Mouse (Mus musculus) liver, embryonic 16.5 days (tissue): ENCODE data around the gene Grin2b. TPM values are rescaled to one million over a fixed set of nuclear protein-coding genes. Genes with fewer than 3 reads are reported as not detected.
"Not testable (repeated sequence)": the region's sequence is repeated elsewhere in the genome, so short reads cannot be mapped to it uniquely, and the experiment has no call there.

ENCODE experiments used
- ATAC-seq: fragments of 200-750 bp; cut with Nextera tagmentation; 2 replicates; pipeline ENCODE4 v1.8.0; 2017; ENCODE audit warnings: low read depth, mild to moderate bottlenecking, moderate number of reproducible peaks, moderate library complexity
- H3K27ac ChIP-seq: fragments of 300-500 bp; sonication (generic); 2 replicates; pipeline ENCODE4 v1.5.1; 2014; ENCODE audit warnings: mild to moderate bottlenecking, low read length
- H3K27me3 ChIP-seq: fragments of 300-500 bp; sonication (generic); 2 replicates; pipeline ENCODE4 v1.6.1; 2014; ENCODE audit warnings: low read depth, low read length, mixed read lengths; ENCODE audit not compliant: control insufficient read depth, insufficient read depth
- H3K36me3 ChIP-seq: fragments of 300-500 bp; sonication (generic); 2 replicates; pipeline ENCODE4 v1.6.1; 2014; ENCODE audit warnings: mild to moderate bottlenecking; ENCODE audit not compliant: control insufficient read depth, insufficient read depth
- H3K4me1 ChIP-seq: fragments of 300-500 bp; sonication (generic); 2 replicates; pipeline ENCODE4 v1.6.1; 2014; ENCODE audit warnings: low read depth, low read length, mixed read lengths; ENCODE audit not compliant: control insufficient read depth
- H3K4me2 ChIP-seq: fragments of 300-500 bp; sonication (generic); 2 replicates; pipeline ENCODE4 v1.6.1; 2014; ENCODE audit warnings: low read depth, low read length, mixed read lengths
- H3K4me3 ChIP-seq: fragments of 300-500 bp; sonication (generic); 2 replicates; pipeline ENCODE4 v1.5.1; 2014; ENCODE audit warnings: low read depth, mild to moderate bottlenecking, low read length
- H3K9ac ChIP-seq: fragments of 300-500 bp; sonication (generic); 2 replicates; pipeline ENCODE4 v1.6.1; 2014; ENCODE audit warnings: low read depth, low read length
- H3K9me3 ChIP-seq: fragments of 300-500 bp; sonication (generic); replicated peaks from 2 replicates; pipeline ENCODE4 v1.6.1; 2016; ENCODE audit warnings: low read length; ENCODE audit not compliant: control insufficient read depth
- WGBS: fragments of 180-500 bp; shearing (Covaris S2); extraction: QIAGEN DNeasy Blood & Tissue Kit; methylation state at CpG from one replicate; pipeline ENCODE4 v1.1.7; 2014; ENCODE audit not compliant: insufficient replicate concordance; 5-methylcytosine and 5-hydroxymethylcytosine counted together
- polyA plus RNA-seq: library from polyadenylated mRNA; unstranded; fragments of >200 nt; fragmentation: Nextera tagmentation; extraction: Ambion mirVana; gene quantifications from 2 replicates; pipeline ENCODE4 v1.2.1, GENCODE M21; 2015

The Grin2b gene
- polyA plus RNA-seq, 1 experiment from 2014 or later, result not detected

DNA sequence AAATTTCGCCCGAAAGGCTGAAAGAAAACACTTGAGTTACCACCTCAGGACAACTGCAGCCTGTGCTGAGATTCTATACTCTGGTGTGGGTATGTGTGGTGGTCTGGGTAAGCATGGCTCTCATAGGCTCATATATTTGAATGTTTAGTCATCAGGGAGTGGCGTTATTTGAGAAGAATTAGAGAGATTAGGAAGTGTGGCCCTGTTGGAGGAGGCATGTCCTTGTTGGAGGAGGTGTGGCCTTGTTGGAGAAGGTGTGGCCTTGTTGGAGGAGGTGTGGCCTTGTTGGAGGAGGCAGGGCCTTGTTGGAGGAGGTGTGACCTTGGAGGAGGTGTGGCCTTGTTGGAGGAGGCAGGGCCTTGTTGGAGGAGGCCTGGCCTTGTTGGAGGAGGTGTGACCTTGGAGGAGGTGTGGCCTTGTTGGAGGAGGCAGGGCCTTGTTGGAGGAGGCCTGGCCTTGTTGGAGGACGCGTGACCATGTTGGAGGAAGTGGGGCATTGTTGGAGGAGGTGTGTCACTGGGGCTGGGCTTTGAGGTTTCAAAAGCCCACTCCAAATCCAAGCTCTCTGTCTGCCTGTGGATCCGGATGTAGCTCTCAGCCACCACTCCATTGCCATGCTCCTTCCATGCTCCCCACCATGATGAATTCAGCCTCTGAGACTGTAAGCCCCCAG lies 466.3 kb downstream of the Grin2b start:
- H3K27ac ChIP-seq, H3K4me2 ChIP-seq, H3K36me3 ChIP-seq, H3K27me3 ChIP-seq, H3K4me3 ChIP-seq, ATAC-seq, H3K4me1 ChIP-seq, H3K9me3 ChIP-seq, H3K9ac ChIP-seq: not testable (repeated sequence)
- WGBS, result 63% methylated on average over 6 of the region's 6 CpGs

DNA sequence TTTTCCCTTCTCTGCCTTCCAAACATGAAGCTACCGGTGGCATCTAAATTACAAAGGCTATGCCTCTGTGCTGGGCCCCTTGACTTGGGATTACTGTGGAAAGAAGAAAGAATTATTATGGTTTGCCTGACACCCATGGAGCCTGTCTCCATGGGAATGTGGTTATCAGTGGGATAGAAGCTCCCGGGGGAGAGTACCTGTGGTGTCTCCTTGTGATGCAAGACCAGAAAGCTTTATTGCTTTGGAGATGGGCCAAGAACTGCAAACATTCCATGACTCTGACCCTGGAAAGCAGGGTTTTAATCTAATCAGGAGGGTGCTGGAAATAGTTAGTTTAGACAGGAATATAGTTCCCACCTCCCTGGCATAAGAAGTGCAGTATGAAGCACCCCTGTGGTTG lies 469.7 kb downstream of the Grin2b start:
- Histone ChIP-seq H3K27ac (no peak overlapping the region), H3K4me2 (no peak overlapping the region), H3K27me3 (no peaks in the 10 kb centered on the region), H3K4me1 (no peaks in the 10 kb centered on the region), H3K36me3 (no peaks in the 10 kb centered on the region), H3K9ac (no peak overlapping the region), H3K4me3 (no peak overlapping the region), H3K9me3 (no peaks in the 10 kb centered on the region)
- WGBS, result 57% methylated on average over 2 of the region's 2 CpGs
- no peak for ATAC-seq

DNA sequence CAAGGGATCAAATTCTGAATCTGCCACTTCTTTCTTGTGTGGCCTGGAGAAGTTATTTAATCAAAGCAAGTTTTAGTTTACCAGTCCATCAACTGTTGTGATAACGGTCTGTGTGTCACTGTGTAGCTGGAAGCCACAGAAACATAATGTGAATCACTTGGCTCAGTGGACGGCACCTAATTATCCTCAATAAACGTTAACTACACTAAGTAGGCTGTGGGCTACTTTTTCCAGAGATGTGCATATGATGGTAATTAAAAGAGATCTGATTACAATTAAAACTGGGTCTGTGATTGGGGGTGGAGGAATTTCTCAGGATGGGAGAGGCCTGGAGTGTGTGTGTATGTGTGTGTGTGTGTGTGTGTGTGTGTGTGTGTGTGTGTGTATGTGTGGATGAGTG lies 471.9 kb downstream of the Grin2b start:
- Histone ChIP-seq H3K4me3 (no peak overlapping the region), H3K9ac (no peak overlapping the region), H3K4me2 (no peak overlapping the region), H3K4me1 (no peaks in the 10 kb centered on the region), H3K36me3 (no peaks in the 10 kb centered on the region), H3K27ac (no peak overlapping the region), H3K27me3 (no peaks in the 10 kb centered on the region), H3K9me3 (no peaks in the 10 kb centered on the region)
- WGBS, result 62% methylated on average over 3 of the region's 3 CpGs
- ATAC-seq, result no peak

DNA sequence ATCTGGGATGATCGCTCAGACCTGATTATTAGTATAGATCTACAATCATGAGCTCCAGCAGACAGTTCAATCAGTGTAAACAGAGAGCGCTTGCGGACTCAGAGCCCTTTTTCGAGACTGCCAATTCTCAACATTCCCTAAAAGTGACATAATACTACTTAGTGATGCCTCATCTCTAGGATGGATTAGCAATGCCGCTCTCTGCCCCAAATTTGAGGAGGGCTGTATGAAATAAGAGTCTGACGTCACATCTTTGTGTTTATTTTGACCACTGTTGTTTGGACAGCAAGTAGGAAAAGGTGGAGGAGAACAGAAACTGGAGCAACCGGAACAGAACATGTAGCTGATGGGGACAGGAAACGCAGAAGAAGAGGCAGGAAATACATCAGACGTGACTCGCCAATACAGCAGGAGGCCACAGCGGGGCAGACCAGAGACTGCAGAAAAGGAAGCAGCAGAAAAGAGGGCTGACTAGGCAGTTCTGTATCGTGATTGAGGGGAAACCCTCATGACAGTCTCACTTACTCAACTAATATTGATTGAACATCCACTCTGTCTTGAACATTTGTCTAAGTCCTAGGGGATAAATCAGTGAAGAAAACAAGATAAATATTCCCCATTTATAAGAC lies 472.5 kb downstream of the Grin2b start:
- Histone ChIP-seq H3K4me1 (no peaks in the 10 kb centered on the region), H3K9me3 (no peaks in the 10 kb centered on the region), H3K9ac (no peak overlapping the region), H3K27me3 (no peaks in the 10 kb centered on the region), H3K4me2 (no peak overlapping the region), H3K27ac (no peak overlapping the region), H3K36me3 (no peaks in the 10 kb centered on the region), H3K4me3 (no peak overlapping the region)
- WGBS, result 34% methylated on average over 12 of the region's 12 CpGs
- ATAC-seq, result no peak

DNA sequence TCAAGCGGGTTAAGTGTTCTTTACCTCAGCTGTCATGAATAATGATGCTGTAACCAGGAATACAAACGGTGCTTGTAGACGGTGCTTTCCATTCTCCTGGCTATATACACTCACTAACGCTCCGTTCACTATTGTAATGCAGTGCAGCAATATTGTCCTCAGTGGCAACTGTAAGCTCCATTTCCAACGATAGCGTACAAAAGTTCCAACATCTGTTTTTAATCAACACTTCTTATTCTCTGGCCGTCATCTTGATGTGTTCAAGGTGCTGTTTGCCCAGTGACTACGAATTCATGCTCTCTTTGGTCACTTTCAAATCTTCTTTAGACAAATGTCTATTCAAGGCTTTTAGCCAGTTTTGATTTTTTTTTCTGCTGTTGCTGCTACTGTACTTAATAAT lies 480.8 kb downstream of the Grin2b start:
- no peak for ATAC-seq
- Histone ChIP-seq H3K27me3 (no peaks in the 10 kb centered on the region), H3K27ac (no peak overlapping the region), H3K4me3 (no peak overlapping the region), H3K4me2 (no peak overlapping the region), H3K9ac (no peak overlapping the region), H3K36me3 (no peaks in the 10 kb centered on the region), H3K9me3 (no peaks in the 10 kb centered on the region), H3K4me1 (no peaks in the 10 kb centered on the region)
- 70% methylated on average over 9 of the region's 9 CpGs for WGBS

DNA sequence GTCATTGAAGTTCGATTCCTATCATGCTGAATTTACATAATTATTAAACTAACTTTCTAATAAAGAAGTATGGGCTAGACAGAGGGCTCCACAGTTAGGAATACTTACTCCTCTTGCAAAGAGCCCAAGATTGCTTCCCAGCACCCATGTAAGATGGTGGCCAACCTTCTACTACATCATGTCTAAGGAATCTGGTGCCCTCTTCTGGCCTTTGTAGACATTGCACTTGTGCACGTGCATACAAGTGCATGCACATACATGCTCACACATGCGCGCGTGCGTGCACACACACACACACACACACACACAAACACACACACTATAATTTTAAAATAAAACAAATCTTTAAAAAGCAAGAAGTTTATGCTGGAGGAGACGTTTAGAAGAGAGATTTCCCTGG lies 481.8 kb downstream of the Grin2b start:
- whole genome bisulfite sequencing, result 73% methylated on average over 7 of the region's 7 CpGs

DNA sequence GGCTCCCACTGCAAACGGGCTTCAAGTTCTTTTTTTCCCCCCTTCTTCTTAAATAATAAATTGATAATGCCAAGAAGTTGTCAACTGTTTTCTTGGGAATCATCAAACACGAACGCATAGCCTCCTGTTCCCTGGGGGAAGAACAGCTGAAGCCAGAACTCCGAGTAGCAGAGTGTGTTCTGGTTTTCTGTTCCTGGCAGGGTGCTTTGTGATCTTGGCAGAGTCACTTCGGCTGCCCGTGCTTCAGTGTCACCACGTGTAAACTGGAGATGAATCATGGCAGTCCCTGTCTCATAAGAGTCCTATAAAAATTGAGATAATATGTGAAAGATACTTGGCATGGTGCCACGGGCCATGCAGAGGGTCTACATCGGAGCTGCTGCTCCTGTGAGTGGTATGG lies 485.4 kb downstream of the Grin2b start:
- no peak overlapping the region for H3K4me2 ChIP-seq
- H3K36me3 ChIP-seq, result no peaks in the 10 kb centered on the region
- H3K27ac ChIP-seq, result no peak overlapping the region
- WGBS, result 64% methylated on average over 9 of the region's 9 CpGs
- no peak for ATAC-seq
- H3K4me1 ChIP-seq, result no peaks in the 10 kb centered on the region
- H3K9me3 ChIP-seq, result no peaks in the 10 kb centered on the region
- H3K4me3 ChIP-seq, result no peak overlapping the region
- no peaks in the 10 kb centered on the region for H3K27me3 ChIP-seq
- H3K9ac ChIP-seq, result no peak overlapping the region

More for the DNA sequence above, 481.8 kb downstream of the Grin2b start:
- Histone ChIP-seq H3K27me3 (no peaks in the 10 kb centered on the region), H3K4me3 (no peak overlapping the region), H3K4me1 (no peaks in the 10 kb centered on the region), H3K36me3 (no peaks in the 10 kb centered on the region), H3K4me2 (no peak overlapping the region), H3K9me3 (no peaks in the 10 kb centered on the region), H3K27ac (no peak overlapping the region), H3K9ac (no peak overlapping the region)
- ATAC-seq, result no peak

DNA sequence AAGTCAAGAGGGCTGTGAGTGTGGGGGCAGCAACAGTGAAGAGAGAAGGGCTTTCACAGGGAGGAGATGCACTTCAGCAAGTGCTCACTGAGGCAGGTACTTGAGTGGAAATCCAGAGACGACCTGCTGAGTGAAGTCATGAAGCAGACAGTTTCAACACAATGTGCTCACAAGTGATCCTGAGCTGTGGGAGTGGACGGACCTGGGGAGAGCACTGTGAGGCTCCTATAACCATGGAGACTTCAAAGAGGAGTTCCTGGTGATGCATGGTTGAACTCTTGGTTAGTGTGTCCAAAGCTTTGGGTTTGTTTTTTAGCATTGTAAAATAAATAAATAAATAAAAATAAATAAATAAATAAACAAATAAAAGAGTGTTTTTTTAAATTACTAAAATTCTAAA lies 489.1 kb downstream of the Grin2b start:
- Histone ChIP-seq H3K27me3 (no peaks in the 10 kb centered on the region), H3K9ac (no peak overlapping the region), H3K36me3 (no peaks in the 10 kb centered on the region), H3K4me3 (no peak overlapping the region), H3K4me2 (no peak overlapping the region), H3K27ac (no peak overlapping the region), H3K4me1 (no peaks in the 10 kb centered on the region), H3K9me3 (no peaks in the 10 kb centered on the region)
- WGBS, result 52% methylated on average over 2 of the region's 2 CpGs
- no peak for ATAC-seq

DNA sequence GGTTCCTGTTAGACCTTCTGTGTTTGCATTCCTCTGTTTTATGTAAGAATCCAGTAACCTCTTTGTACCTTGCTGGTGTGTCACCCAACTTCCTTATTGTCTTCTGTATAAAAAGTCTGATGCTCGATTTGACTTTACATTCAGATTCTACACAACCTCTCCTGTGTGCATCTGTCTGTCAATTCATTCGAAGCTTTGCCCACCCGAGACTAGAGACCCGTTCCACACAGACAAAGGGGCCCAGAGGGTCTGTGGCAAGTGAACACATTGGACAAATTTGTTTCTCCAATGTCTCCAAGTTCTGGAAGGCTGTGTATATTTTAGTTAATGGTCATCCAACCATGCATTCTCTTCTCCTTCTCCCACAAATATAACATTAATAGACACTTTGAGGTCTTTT lies 491.9 kb downstream of the Grin2b start:
- H3K4me2 ChIP-seq, H3K9ac ChIP-seq, H3K9me3 ChIP-seq, H3K27me3 ChIP-seq, H3K4me1 ChIP-seq, H3K27ac ChIP-seq, ATAC-seq, H3K4me3 ChIP-seq, H3K36me3 ChIP-seq: not testable (repeated sequence)
- WGBS, result 59% methylated on average over 4 of the region's 4 CpGs
